Mouse (Mus musculus): ENCODE measurements around the gene Ankrd65.
"Not testable (repeated sequence)": the region's sequence is repeated elsewhere in the genome, so short reads cannot be mapped to it uniquely, and the experiment has no call there.

Gene Ankrd65

GRCm38 (mm10) chr4:155774971-155775740 lies 15.1 kb upstream of the Ankrd65 start:
- DNase-seq (ENCODE audit: extremely low spot score, low read depth, low spot score), result no peak

GRCm38 (mm10) chr4:155775855-155776254 lies 14.4 kb upstream of the Ankrd65 start:
- no peak for DNase-seq (ENCODE audit: extremely low spot score, low read depth, low spot score)

- DNase-seq (ENCODE audit: extremely low spot score, low read depth, low spot score), result no peak
Measured at GRCm38 (mm10) chr4:155776704-155777335, 13.4 kb upstream of the Ankrd65 start.

GRCm38 (mm10) chr4:155777816-155778215 lies 12.4 kb upstream of the Ankrd65 start:
- no peak for DNase-seq (ENCODE audit: extremely low spot score, low read depth, low spot score)

GRCm38 (mm10) chr4:155779498-155779897 lies 10.7 kb upstream of the Ankrd65 start:
- no peak for DNase-seq (ENCODE audit: extremely low spot score, low read depth, low spot score)

- DNase-seq (ENCODE audit: extremely low spot score, low read depth, low spot score), result no peak
Measured at GRCm38 (mm10) chr4:155780895-155781294, 9.3 kb upstream of the Ankrd65 start.

GRCm38 (mm10) chr4:155783486-155784080 lies 6.7 kb upstream of the Ankrd65 start:
- no peak for DNase-seq (ENCODE audit: extremely low spot score, low read depth, low spot score)

GRCm38 (mm10) chr4:155784081-155784701 lies 6.0 kb upstream of the Ankrd65 start:
- no peak for DNase-seq (ENCODE audit: extremely low spot score, low read depth, low spot score)

GRCm38 (mm10) chr4:155785246-155785645 lies 5.0 kb upstream of the Ankrd65 start:
- no peak for DNase-seq (ENCODE audit: extremely low spot score, low read depth, low spot score)

GRCm38 (mm10) chr4:155785819-155786218 lies 4.4 kb upstream of the Ankrd65 start, which contains the start of gene Tmem88b:
TSS of gene Tmem88b (minus strand) at chr4:155785874.
- no peak for DNase-seq (ENCODE audit: extremely low spot score, low read depth, low spot score)

- DNase-seq (ENCODE audit: extremely low spot score, low read depth, low spot score), result no peak
Measured at GRCm38 (mm10) chr4:155788300-155788699, 1.9 kb upstream of the Ankrd65 start.

- not testable (repeated sequence) for DNase-seq (ENCODE audit: extremely low spot score, low read depth, low spot score)
Measured at GRCm38 (mm10) chr4:155788833-155789232, 1.4 kb upstream of the Ankrd65 start.

- no peak for DNase-seq (ENCODE audit: extremely low spot score, low read depth, low spot score)
Measured at GRCm38 (mm10) chr4:155790650-155791161, 467 bp downstream of the Ankrd65 start.

- DNase-seq (ENCODE audit: extremely low spot score, low read depth, low spot score), result no peak
Measured at GRCm38 (mm10) chr4:155791240-155791933, 1.1 kb downstream of the Ankrd65 start.

GRCm38 (mm10) chr4:155793730-155794129 lies 3.5 kb downstream of the Ankrd65 start:
- no peak for DNase-seq (ENCODE audit: extremely low spot score, low read depth, low spot score)

- DNase-seq (ENCODE audit: extremely low spot score, low read depth, low spot score), result no peak
Measured at GRCm38 (mm10) chr4:155802075-155802474, 11.8 kb downstream of the Ankrd65 start.

- no peak for DNase-seq (ENCODE audit: extremely low spot score, low read depth, low spot score)
Measured at GRCm38 (mm10) chr4:155802741-155803339, 12.6 kb downstream of the Ankrd65 start, which contains the start of gene Mrpl20. TSS of gene Mrpl20 (plus strand) at chr4:155802878.

GRCm38 (mm10) chr4:155803340-155804041 lies 13.3 kb downstream of the Ankrd65 start:
- peak; percentile 81 for DNase-seq (ENCODE audit: extremely low spot score, low read depth, low spot score)

- DNase-seq (ENCODE audit: extremely low spot score, low read depth, low spot score), result no peak
Measured at GRCm38 (mm10) chr4:155807841-155808240, 17.6 kb downstream of the Ankrd65 start.
